In genomic region chr1:73200112-73200511, GRCm38 (mm10) we compare ENCODE assay signal across 10 mouse cellular contexts.
A peak's percentile ranks its signal among the peaks of the same experiment; 100 is the strongest.
DNase-seq lines count a peak whose midpoint lies in the region; ATAC-seq and TF ChIP-seq lines count a peak whose summit lies in the region.
"Had no signal": no experiment of that assay in that cellular context is flagged by ENCODE, and none has a peak within 500 bp of the region (broad histone marks: within the 10 kb centered on the region; RNA-seq: fewer than 3 reads in every experiment).

No protein-coding gene starts in this region.

- TF ChIP-seq POLR2A in thymus, adult 2 months (IDR thresholded peaks at IDR 0.05; ENCODE audit: control insufficient read depth, extremely low read depth, insufficient read depth, low read length, poor library complexity): no peak

- H3K4me3 ChIP-seq in midbrain, embryonic 10.5 days: no peak overlapping the region
- H3K4me3 ChIP-seq in midbrain, embryonic 13.5 days (replicated peaks): no peak overlapping the region
- H3K4me3 ChIP-seq in thymus, adult 2 months (ENCODE audit: control insufficient read depth, insufficient read depth, low read length): no peak overlapping the region
- no peak overlapping the region for H3K4me3 ChIP-seq in midbrain, embryonic 15.5 days
- H3K4me3 ChIP-seq: limb, embryonic 13.5 days; midbrain, embryonic 12.5 days had no signal

- no peaks in the 10 kb centered on the region for H3K36me3 ChIP-seq in midbrain, embryonic 10.5 days
- H3K36me3 ChIP-seq in midbrain, embryonic 13.5 days: no peaks in the 10 kb centered on the region
- H3K36me3 ChIP-seq in thymus, adult 2 months (ENCODE audit: control insufficient read depth, insufficient read depth, low read length): no peaks in the 10 kb centered on the region
- H3K36me3 ChIP-seq in midbrain, embryonic 15.5 days (replicated peaks): no peaks in the 10 kb centered on the region
- H3K36me3 ChIP-seq: limb, embryonic 13.5 days; midbrain, embryonic 12.5 days had no signal

- H3K27ac ChIP-seq in midbrain, embryonic 10.5 days (replicated peaks): 0 out of 2 replicates have a peak overlapping the region, but pooled peaks have one; percentile 17
- no peak overlapping the region for H3K27ac ChIP-seq in midbrain, embryonic 13.5 days
- no peak overlapping the region for H3K27ac ChIP-seq in thymus, adult 2 months (ENCODE audit: control insufficient read depth, insufficient read depth, low read length)
- H3K27ac ChIP-seq in midbrain, embryonic 15.5 days: no peak overlapping the region
- H3K27ac ChIP-seq: limb, embryonic 13.5 days; midbrain, embryonic 12.5 days had no signal

- no peak for TF ChIP-seq CTCF in thymus, adult 2 months (IDR thresholded peaks at IDR 0.05; ENCODE audit: borderline replicate concordance, control insufficient read depth, extremely low read depth, insufficient read depth, low read length, poor library complexity)

- H3K4me1 ChIP-seq in midbrain, embryonic 10.5 days: no peaks in the 10 kb centered on the region
- no peaks in the 10 kb centered on the region for H3K4me1 ChIP-seq in midbrain, embryonic 13.5 days (replicated peaks)
- no peaks in the 10 kb centered on the region for H3K4me1 ChIP-seq in thymus, adult 2 months (replicated peaks; ENCODE audit: control insufficient read depth, insufficient read depth, low read length)
- no peaks in the 10 kb centered on the region for H3K4me1 ChIP-seq in midbrain, embryonic 15.5 days
- H3K4me1 ChIP-seq: midbrain, embryonic 12.5 days had no signal

- no peaks in the 10 kb centered on the region for H3K9me3 ChIP-seq in midbrain, embryonic 10.5 days (replicated peaks)
- no peaks in the 10 kb centered on the region for H3K9me3 ChIP-seq in midbrain, embryonic 13.5 days
- no peaks in the 10 kb centered on the region for H3K9me3 ChIP-seq in midbrain, embryonic 15.5 days
- H3K9me3 ChIP-seq: limb, embryonic 13.5 days; midbrain, embryonic 12.5 days had no signal

- DNase-seq in midbrain, embryonic 10.5 days (ENCODE audit: low spot score): no peak
- DNase-seq in heart, postnatal 10 days: peak; percentile 37 to 41
- peak; percentile 18 to 65 for DNase-seq in kidney, postnatal 25 days
- DNase-seq in layer of hippocampus, adult 11-12 months (ENCODE audit: low spot score): no peak
- no peak for DNase-seq in thymus, adult 2 months
- no peak for DNase-seq in neural tube, embryonic 10.5 days (ENCODE audit: extremely low spot score, low spot score)

- no peak overlapping the region for H3K4me2 ChIP-seq in midbrain, embryonic 13.5 days (replicated peaks)
- no peak overlapping the region for H3K4me2 ChIP-seq in midbrain, embryonic 15.5 days
- H3K4me2 ChIP-seq: limb, embryonic 13.5 days; midbrain, embryonic 12.5 days had no signal

- 82% methylated on average over 2 of the region's 2 CpGs for WGBS in midbrain, embryonic 10.5 days
- 88% methylated on average over 2 of the region's 2 CpGs for WGBS in midbrain, embryonic 13.5 days
- WGBS in thymus, adult 2 months: 6% methylated on average over 2 of the region's 2 CpGs
- 85% methylated on average over 2 of the region's 2 CpGs for WGBS in midbrain, embryonic 15.5 days

- H3K27me3 ChIP-seq in midbrain, embryonic 10.5 days (ENCODE audit: low read depth, poor library complexity, severe bottlenecking): no peaks in the 10 kb centered on the region
- H3K27me3 ChIP-seq in midbrain, embryonic 13.5 days: no peaks in the 10 kb centered on the region
- no peaks in the 10 kb centered on the region for H3K27me3 ChIP-seq in thymus, adult 2 months (ENCODE audit: control insufficient read depth, insufficient read depth, low read length)
- H3K27me3 ChIP-seq in midbrain, embryonic 15.5 days (replicated peaks): no peaks in the 10 kb centered on the region
- H3K27me3 ChIP-seq: limb, embryonic 13.5 days; midbrain, embryonic 12.5 days had no signal

- intact Hi-C loops in heart, postnatal 10 days (cut with DNase I): no loop called here

- no peak overlapping the region for H3K9ac ChIP-seq in midbrain, embryonic 13.5 days (replicated peaks)
- H3K9ac ChIP-seq in midbrain, embryonic 15.5 days: no peak overlapping the region
- H3K9ac ChIP-seq: limb, embryonic 13.5 days; midbrain, embryonic 12.5 days had no signal

- no peak for ATAC-seq in midbrain, embryonic 13.5 days
- ATAC-seq in midbrain, embryonic 15.5 days (replicated peaks): no peak

Comparison
In these comparisons a context has a peak if more than half of its experiments do, and no peak if none do; other contexts are left out.
1. DNase-seq: peak in heart, postnatal 10 days (2 of 2) and kidney, postnatal 25 days (2 of 2); none in midbrain, embryonic 10.5 days (single experiment), layer of hippocampus, adult 11-12 months (single experiment), thymus, adult 2 months (single experiment) and neural tube, embryonic 10.5 days (single experiment).